Mouse (Mus musculus) limb, embryonic 15.5 days (tissue): Measurements from ENCODE around the gene 3110082J24Rik. TPM values are rescaled to one million over a fixed set of nuclear protein-coding genes. Genes with fewer than 3 reads are reported as not detected.

Source experiments
- polyA plus RNA-seq: library from polyadenylated mRNA; unstranded; fragments of >200 nt; fragmentation: Nextera tagmentation; extraction: Ambion mirVana; gene quantifications from 2 replicates; pipeline ENCODE4 v1.2.1, GENCODE M21; 2015

3110082J24Rik gene
- polyA plus RNA-seq, 1 experiment from 2014 or later, result not detected

Other genes starting within 250 kb of the 3110082J24Rik start
- 0.17 and 0.72 TPM in 2 replicates for gene Il6, start 93.0 kb downstream of the 3110082J24Rik start, polyA plus RNA-seq
- gene Tyms, start 32.5 kb downstream of the 3110082J24Rik start, polyA plus RNA-seq, result 212 and 224 TPM in 2 replicates
- gene Garem2, start 925 bp downstream of the 3110082J24Rik start, polyA plus RNA-seq, result 0.36 and 0.41 TPM in 2 replicates
- gene Hadha, start 49.1 kb upstream of the 3110082J24Rik start, polyA plus RNA-seq, result 130 and 140 TPM in 2 replicates
- 139 and 150 TPM in 2 replicates for gene Hadhb, start 49.2 kb upstream of the 3110082J24Rik start, polyA plus RNA-seq
- gene Adgrf3, start 99.6 kb upstream of the 3110082J24Rik start, polyA plus RNA-seq, result 0.08 TPM in 1 of 2 replicates, not detected in the other
- 20.8 and 23.1 TPM in 2 replicates for gene Selenoi, start 126.5 kb upstream of the 3110082J24Rik start, polyA plus RNA-seq
- 0.22 and 0.46 TPM in 2 replicates for gene Drc1, start 175.3 kb upstream of the 3110082J24Rik start, polyA plus RNA-seq